21 mouse cellular contexts compared by ENCODE assay signal in genomic region chr19:24090366-24090765, GRCm38 (mm10). TPM values are rescaled to one million over a fixed set of nuclear protein-coding genes. Genes with fewer than 3 reads are reported as not detected.
"Had no signal": no experiment of that assay in that cellular context is flagged by ENCODE, and none has a peak within 500 bp of the region (broad histone marks: within the 10 kb centered on the region; RNA-seq: fewer than 3 reads in every experiment).

No protein-coding gene starts in this region.

- ATAC-seq: liver, postnatal 0 days; lung, postnatal 0 days; midbrain, embryonic 15.5 days had no signal

- H3K36me3 ChIP-seq: midbrain, embryonic 15.5 days; neural tube, embryonic 15.5 days had no signal

- H3K9ac ChIP-seq: limb, embryonic 13.5 days; liver, embryonic 14.5 days; liver, postnatal 0 days; lung, embryonic 14.5 days; midbrain, embryonic 12.5 days; midbrain, embryonic 15.5 days; neural tube, embryonic 12.5 days; neural tube, embryonic 15.5 days had no signal

- DNase-seq: kidney, postnatal 25 days; layer of hippocampus, adult 9-11 months; liver; liver, postnatal 0 days; lung, embryonic 14.5 days; right cerebral cortex, adult 18-20 months; right cerebral cortex, postnatal 14 days; right cerebral cortex, postnatal 4 days; thymus, postnatal 25 days had no signal

- H3K4me1 ChIP-seq: limb, embryonic 10.5 days; limb, embryonic 13.5 days; midbrain, embryonic 12.5 days; midbrain, embryonic 15.5 days; neural tube, embryonic 12.5 days had no signal

- H3K9me3 ChIP-seq: limb, embryonic 13.5 days; midbrain, embryonic 15.5 days; neural tube, embryonic 12.5 days; neural tube, embryonic 15.5 days had no signal

- H3K27ac ChIP-seq: kidney, postnatal 0 days; layer of hippocampus, adult 2 months; limb, embryonic 10.5 days; limb, embryonic 13.5 days; liver, embryonic 14.5 days; macrophage; midbrain, embryonic 12.5 days; midbrain, embryonic 15.5 days; neural tube, embryonic 12.5 days; neural tube, embryonic 15.5 days; stomach, postnatal 0 days had no signal

- H3K27me3 ChIP-seq: limb, embryonic 13.5 days; midbrain, embryonic 12.5 days; midbrain, embryonic 15.5 days; neural tube, embryonic 12.5 days; neural tube, embryonic 15.5 days had no signal

- H3K4me3 ChIP-seq: layer of hippocampus, adult 2 months; limb, embryonic 10.5 days; limb, embryonic 13.5 days; midbrain, embryonic 12.5 days; midbrain, embryonic 15.5 days; neural tube, embryonic 12.5 days; neural tube, embryonic 15.5 days had no signal

- H3K4me2 ChIP-seq: limb, embryonic 13.5 days; lung, embryonic 14.5 days; midbrain, embryonic 12.5 days; midbrain, embryonic 15.5 days; neural tube, embryonic 12.5 days; neural tube, embryonic 15.5 days had no signal

RNA-seq across cellular contexts. Expression of gene Fam189a2, which starts 59.5 kb away (rescaled TPM):
- polyA plus RNA-seq: macrophage had no signal
